Comparison of ENCODE assay signal across 7 mouse cellular contexts in the genomic region with DNA sequence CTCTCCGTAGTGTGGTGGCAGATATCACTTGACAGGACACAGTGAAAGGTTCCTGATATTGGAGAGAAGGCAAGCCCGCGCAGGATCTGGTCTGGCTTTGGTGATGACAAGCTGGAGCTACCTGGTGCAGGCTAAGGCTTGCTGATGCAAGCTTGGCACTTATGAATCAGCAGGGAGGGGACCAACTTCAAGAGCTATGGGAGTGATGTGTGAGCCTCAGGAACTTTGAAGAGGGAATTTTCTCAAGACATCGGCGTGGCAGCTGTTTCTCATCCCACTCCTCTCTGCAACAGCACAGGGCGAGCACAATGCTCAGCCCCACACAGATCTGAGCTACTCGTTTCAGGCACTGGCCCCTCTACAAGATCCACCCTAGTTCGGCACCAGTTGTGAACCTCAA. TPM values are rescaled to one million over a fixed set of nuclear protein-coding genes. Genes with fewer than 3 reads are reported as not detected.
DNase-seq lines count a peak whose midpoint lies in the region; ATAC-seq lines count a peak whose summit lies in the region.

A gene (plus strand): TSS at position 302 of the 400 bp plus-strand sequence.

- no peak within 1 kb of the TSS for H3K4me2 ChIP-seq in limb, embryonic 11.5 days (ENCODE audit: low read depth, severe bottlenecking)

- no peak within 1 kb of the TSS for H3K27ac ChIP-seq in limb, embryonic 11.5 days (replicated peaks; ENCODE audit: low read depth, low read length)

- H3K4me1 ChIP-seq in erythroblast, embryonic 14.5 days (ENCODE audit: control insufficient read depth) = peaks cover 14% of the 10 kb centered on the region
- H3K4me1 ChIP-seq in limb, embryonic 11.5 days (ENCODE audit: control insufficient read depth, insufficient read depth, low read length) = no peaks in the 10 kb centered on the region

- WGBS in limb, embryonic 11.5 days = 65% methylated on average over 8 of the region's 8 CpGs

- no peak within 1 kb of the TSS for H3K9ac ChIP-seq in limb, embryonic 11.5 days (ENCODE audit: low read length)

- intact Hi-C loops in heart, postnatal 10 days (cut with DNase I) = no loop called here

- no peaks in the 10 kb centered on the region for H3K9me3 ChIP-seq in erythroblast, embryonic 14.5 days (ENCODE audit: control insufficient read depth, low read length)
- H3K9me3 ChIP-seq in limb, embryonic 11.5 days (ENCODE audit: control insufficient read depth, low read length) = no peaks in the 10 kb centered on the region

- H3K4me3 ChIP-seq in erythroblast, embryonic 14.5 days (replicated peaks) = no peak within 1 kb of the TSS
- no peak within 1 kb of the TSS for H3K4me3 ChIP-seq in limb, embryonic 11.5 days (ENCODE audit: low read depth, low read length)

- ATAC-seq in limb, embryonic 11.5 days (ENCODE audit: insufficient number of reproducible peaks, low FRiP score, low TSS enrichment, low read depth) = no peak
- ATAC-seq in neutrophil, adult 5-6 weeks (ENCODE audit: extremely low read depth, insufficient number of reproducible peaks, low FRiP score, poor library complexity, severe bottlenecking) = no peak

- peaks cover 44% of the 10 kb centered on the region for H3K27me3 ChIP-seq in erythroblast, embryonic 14.5 days (ENCODE audit: control insufficient read depth)
- no peaks in the 10 kb centered on the region for H3K27me3 ChIP-seq in limb, embryonic 11.5 days (ENCODE audit: control insufficient read depth, insufficient read depth, low read length)

- DNase-seq in thymus, postnatal 0 days (ENCODE audit: low spot score) = no peak
- no peak for DNase-seq in thymus, postnatal 36 days
- no peak for DNase-seq in heart, postnatal 10 days
- DNase-seq in limb, embryonic 11.5 days (ENCODE audit: low spot score) = no peak
- DNase-seq in thymus, postnatal 25 days = no peak

- no peaks in the 10 kb centered on the region; the same call in 1 of the 2 replicates for H3K36me3 ChIP-seq in erythroblast, embryonic 14.5 days (ENCODE audit: control insufficient read depth)
- H3K36me3 ChIP-seq in limb, embryonic 11.5 days (ENCODE audit: control insufficient read depth, insufficient read depth, low read length) = no peaks in the 10 kb centered on the region

RNA-seq across cellular contexts. Expression of the gene that starts here (rescaled TPM):
- 65.8 and 74.0 TPM in 2 replicates for polyA plus RNA-seq in thymus, postnatal 0 days (2015; fragmentation: Nextera tagmentation; extraction: Ambion mirVana)
- polyA plus RNA-seq in erythroblast, embryonic 14.5 days (2012) = 26.8 and 33.4 TPM in 2 replicates
- total RNA-seq in heart, postnatal 10 days (2021) = 100 to 1,000 TPM; 110 to 117 TPM
- polyA plus RNA-seq in limb, embryonic 11.5 days (2014; fragmentation: Nextera tagmentation; extraction: Ambion mirVana) = 27.2 and 28.8 TPM in 2 replicates
- total RNA-seq in neutrophil, adult 5-6 weeks (2017) = 17.9 and 28.0 TPM in 2 replicates
